Mouse (Mus musculus): ENCODE measurements around the gene Slc22a18. TPM values are rescaled to one million over a fixed set of nuclear protein-coding genes. Genes with fewer than 3 reads are reported as not detected.

Slc22a18 gene
- polyA plus RNA-seq, 1 experiment from 2014 or later, result 0.72 TPM

- Histone ChIP-seq H3K9ac (peak overlapping the region; percentile 54), H3K27ac (peak overlapping the region; percentile 48; the same call in 1 of the 2 replicates), H3K4me1 (peaks cover 34% of the 10 kb centered on the region), H3K36me3 (no peaks in the 10 kb centered on the region), H3K9me3 (replicated peaks) (peaks cover 14% of the 10 kb centered on the region), H3K4me2 (replicated peaks) (peak overlapping the region; percentile 58), H3K4me3 (peak overlapping the region; percentile 30), H3K27me3 (peaks cover 10% of the 10 kb centered on the region; the same call in 1 of the 2 replicates)
- ATAC-seq (ENCODE audit: low FRiP score), result no peak
- 31% methylated on average over 39 of the region's 56 CpGs for WGBS
Measured at GRCm38 (mm10) chr7:143464811-143465560, 8.6 kb upstream of the Slc22a18 start.

- no peaks in the 10 kb centered on the region for H3K36me3 ChIP-seq
- H3K4me3 ChIP-seq, result no peak overlapping the region
- 30% methylated on average over 14 of the region's 14 CpGs for WGBS
- peak; percentile 23; the same call in 1 of the 2 replicates for ATAC-seq (ENCODE audit: low FRiP score)
- H3K9ac ChIP-seq, result no peak overlapping the region
- H3K27ac ChIP-seq, result no peak overlapping the region
- H3K27me3 ChIP-seq, result peaks cover 10% of the 10 kb centered on the region
- peaks cover 34% of the 10 kb centered on the region for H3K4me1 ChIP-seq
- H3K9me3 ChIP-seq (replicated peaks), result peaks cover 2% of the 10 kb centered on the region
- H3K4me2 ChIP-seq (replicated peaks), result no peak overlapping the region
Measured at GRCm38 (mm10) chr7:143466099-143466677, 7.3 kb upstream of the Slc22a18 start.

GRCm38 (mm10) chr7:143467714-143468113, 5.8 kb upstream of the Slc22a18 start:
- Histone ChIP-seq H3K4me1 (peaks cover 24% of the 10 kb centered on the region), H3K4me3 (no peak overlapping the region), H3K27ac (no peak overlapping the region), H3K4me2 (replicated peaks) (no peak overlapping the region), H3K27me3 (peaks cover 10% of the 10 kb centered on the region), H3K9me3 (replicated peaks) (no peaks in the 10 kb centered on the region), H3K36me3 (no peaks in the 10 kb centered on the region), H3K9ac (no peak overlapping the region)
- peak; percentile 21; the same call in 1 of the 2 replicates for ATAC-seq (ENCODE audit: low FRiP score)
- WGBS, result 13% methylated on average over 6 of the region's 6 CpGs

DNA sequence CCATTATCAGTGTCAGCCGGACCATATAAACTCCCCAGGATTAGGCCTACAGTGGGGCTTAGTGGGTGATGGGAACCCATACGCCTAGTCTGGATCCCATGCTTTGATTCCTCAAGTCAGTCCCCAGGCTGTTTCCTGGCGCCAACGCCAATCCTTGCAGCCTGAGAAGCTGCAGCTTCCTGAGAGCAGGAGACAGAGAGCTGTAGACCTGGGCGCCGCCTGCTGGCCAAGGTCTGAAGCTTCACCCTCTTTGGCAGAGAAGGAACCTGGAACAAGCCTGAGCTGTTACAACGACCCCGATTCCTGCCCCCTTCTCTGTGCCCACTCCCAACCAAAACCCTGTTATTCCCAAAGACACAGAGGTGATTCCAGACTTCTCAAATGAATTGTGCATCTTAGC, 3.6 kb upstream of the Slc22a18 start:
- ATAC-seq (ENCODE audit: low FRiP score), result no peak
- Histone ChIP-seq H3K4me3 (no peak overlapping the region), H3K27ac (no peak overlapping the region), H3K9me3 (replicated peaks) (no peaks in the 10 kb centered on the region), H3K9ac (no peak overlapping the region), H3K36me3 (no peaks in the 10 kb centered on the region), H3K4me2 (replicated peaks) (no peak overlapping the region), H3K27me3 (peaks cover 8% of the 10 kb centered on the region), H3K4me1 (peaks cover 16% of the 10 kb centered on the region)
- WGBS, result 19% methylated on average over 8 of the region's 8 CpGs

- Histone ChIP-seq H3K27me3 (peaks cover 3% of the 10 kb centered on the region; the same call in 1 of the 2 replicates), H3K36me3 (no peaks in the 10 kb centered on the region), H3K9ac (no peak overlapping the region), H3K4me2 (replicated peaks) (no peak overlapping the region), H3K4me1 (0 out of 2 replicates have a peak, but pooled peaks cover under 1% of the 10 kb centered on the region), H3K27ac (no peak overlapping the region), H3K9me3 (replicated peaks) (no peaks in the 10 kb centered on the region), H3K4me3 (no peak overlapping the region)
- 45% methylated on average over 10 of the region's 10 CpGs for WGBS
- no peak for ATAC-seq (ENCODE audit: low FRiP score)
Measured at GRCm38 (mm10) chr7:143474811-143475210, 1.3 kb downstream of the Slc22a18 start.

GRCm38 (mm10) chr7:143475876-143476275, 2.3 kb downstream of the Slc22a18 start:
- Histone ChIP-seq H3K9ac (no peak overlapping the region), H3K4me3 (no peak overlapping the region), H3K9me3 (replicated peaks) (no peaks in the 10 kb centered on the region), H3K4me1 (0 out of 2 replicates have a peak, but pooled peaks cover 3% of the 10 kb centered on the region), H3K27ac (no peak overlapping the region), H3K36me3 (no peaks in the 10 kb centered on the region), H3K27me3 (peaks cover 5% of the 10 kb centered on the region; the same call in 1 of the 2 replicates), H3K4me2 (replicated peaks) (no peak overlapping the region)
- ATAC-seq (ENCODE audit: low FRiP score), result no peak
- 84% methylated on average over 11 of the region's 11 CpGs for WGBS

- WGBS, result 87% methylated on average over 3 of the region's 3 CpGs
- 0 out of 2 replicates have a peak, but pooled peaks cover 3% of the 10 kb centered on the region for H3K4me1 ChIP-seq
- H3K9me3 ChIP-seq (replicated peaks), result no peaks in the 10 kb centered on the region
- ATAC-seq (ENCODE audit: low FRiP score), result no peak
- peaks cover 9% of the 10 kb centered on the region for H3K27me3 ChIP-seq
- H3K4me2 ChIP-seq (replicated peaks), result no peak overlapping the region
- H3K4me3 ChIP-seq, result no peak overlapping the region
- no peaks in the 10 kb centered on the region for H3K36me3 ChIP-seq
- H3K9ac ChIP-seq, result no peak overlapping the region
- no peak overlapping the region for H3K27ac ChIP-seq
Measured at GRCm38 (mm10) chr7:143476702-143477335, 3.3 kb downstream of the Slc22a18 start.

GRCm38 (mm10) chr7:143477800-143478199, 4.3 kb downstream of the Slc22a18 start:
- Histone ChIP-seq H3K4me3 (no peak overlapping the region), H3K36me3 (no peaks in the 10 kb centered on the region), H3K4me2 (replicated peaks) (no peak overlapping the region), H3K27ac (no peak overlapping the region), H3K4me1 (peaks cover 7% of the 10 kb centered on the region), H3K9ac (no peak overlapping the region), H3K27me3 (peaks cover 11% of the 10 kb centered on the region), H3K9me3 (replicated peaks) (no peaks in the 10 kb centered on the region)
- WGBS, result 88% methylated on average over 5 of the region's 5 CpGs
- no peak for ATAC-seq (ENCODE audit: low FRiP score)

DNA sequence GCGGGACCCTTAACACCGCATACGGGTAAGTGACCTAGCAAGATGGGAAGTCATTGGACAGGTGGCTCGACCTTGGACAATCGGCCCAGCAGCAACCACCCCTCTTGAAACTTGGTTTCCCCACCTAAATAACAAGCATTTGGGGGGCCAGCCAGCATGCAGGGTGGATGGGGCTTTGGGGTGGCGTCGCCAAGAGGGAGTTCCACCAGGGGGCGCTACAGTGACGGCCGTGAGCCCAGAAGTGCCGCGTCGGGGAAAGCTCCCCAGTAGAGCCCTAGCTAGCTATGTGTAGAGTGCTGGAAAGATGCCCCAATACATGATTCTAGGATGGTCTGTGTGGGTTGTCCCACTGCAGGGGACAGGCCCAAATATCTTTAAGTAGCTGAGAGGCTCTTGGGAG, 7.0 kb downstream of the Slc22a18 start:
- H3K4me3 ChIP-seq, result no peak overlapping the region
- 29% methylated on average over 13 of the region's 13 CpGs for WGBS
- no peak overlapping the region for H3K4me2 ChIP-seq (replicated peaks)
- H3K36me3 ChIP-seq, result no peaks in the 10 kb centered on the region
- H3K9me3 ChIP-seq (replicated peaks), result no peaks in the 10 kb centered on the region
- no peak for ATAC-seq (ENCODE audit: low FRiP score)
- peaks cover 14% of the 10 kb centered on the region for H3K27me3 ChIP-seq
- H3K9ac ChIP-seq, result no peak overlapping the region
- no peak overlapping the region for H3K27ac ChIP-seq
- H3K4me1 ChIP-seq, result peaks cover 8% of the 10 kb centered on the region

- no peaks in the 10 kb centered on the region for H3K36me3 ChIP-seq
- no peak overlapping the region for H3K4me3 ChIP-seq
- peaks cover 8% of the 10 kb centered on the region for H3K4me1 ChIP-seq
- no peaks in the 10 kb centered on the region for H3K9me3 ChIP-seq (replicated peaks)
- H3K27ac ChIP-seq, result no peak overlapping the region
- 59% methylated on average over 5 of the region's 5 CpGs for WGBS
- no peak for ATAC-seq (ENCODE audit: low FRiP score)
- H3K9ac ChIP-seq, result no peak overlapping the region
- H3K27me3 ChIP-seq, result peaks cover 14% of the 10 kb centered on the region
- H3K4me2 ChIP-seq (replicated peaks), result no peak overlapping the region
Measured at GRCm38 (mm10) chr7:143481806-143482387, 8.4 kb downstream of the Slc22a18 start.

DNA sequence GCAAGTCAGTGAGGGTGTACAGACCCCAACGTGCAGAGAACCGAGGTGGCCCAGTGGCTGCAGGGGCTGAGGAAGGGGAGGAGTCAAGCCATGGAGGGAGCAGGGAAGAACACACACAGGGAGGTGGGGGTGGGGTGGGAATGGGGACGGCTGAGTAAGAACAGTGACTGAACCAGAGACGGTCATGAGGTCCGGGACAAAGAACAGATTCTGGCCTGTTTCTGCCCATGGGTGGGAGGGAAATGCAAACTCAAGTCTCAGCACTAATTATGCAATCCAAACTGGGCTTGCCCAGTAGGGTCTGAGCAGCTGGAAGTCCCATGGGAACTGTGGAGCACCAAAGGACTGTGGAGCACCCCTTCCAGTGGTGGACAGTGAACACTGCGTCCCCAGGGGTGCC, 9.0 kb downstream of the Slc22a18 start:
- Histone ChIP-seq H3K4me2 (replicated peaks) (no peak overlapping the region), H3K36me3 (no peaks in the 10 kb centered on the region), H3K9me3 (replicated peaks) (no peaks in the 10 kb centered on the region), H3K9ac (no peak overlapping the region), H3K27me3 (peaks cover 14% of the 10 kb centered on the region), H3K4me1 (peaks cover 8% of the 10 kb centered on the region), H3K4me3 (no peak overlapping the region), H3K27ac (no peak overlapping the region)
- ATAC-seq (ENCODE audit: low FRiP score), result peak; percentile 40
- 10% methylated on average over 6 of the region's 6 CpGs for WGBS

- H3K4me3 ChIP-seq, result no peak overlapping the region
- H3K27me3 ChIP-seq, result peaks cover 14% of the 10 kb centered on the region
- no peaks in the 10 kb centered on the region for H3K9me3 ChIP-seq (replicated peaks)
- H3K4me2 ChIP-seq (replicated peaks), result no peak overlapping the region
- no peaks in the 10 kb centered on the region for H3K4me1 ChIP-seq
- ATAC-seq (ENCODE audit: low FRiP score), result no peak
- H3K36me3 ChIP-seq, result no peaks in the 10 kb centered on the region
- H3K9ac ChIP-seq, result no peak overlapping the region
- 83% methylated on average over 6 of the region's 6 CpGs for WGBS
- no peak overlapping the region for H3K27ac ChIP-seq
Measured at GRCm38 (mm10) chr7:143489735-143490134, 16.2 kb downstream of the Slc22a18 start.

Measured in hindbrain, embryonic 12.5 days (tissue).